Comparison of ENCODE assay signal across 16 mouse cellular contexts in genomic region chr5:76176411-76176810, GRCm38 (mm10). TPM values are rescaled to one million over a fixed set of nuclear protein-coding genes. Genes with fewer than 3 reads are reported as not detected.
A peak's percentile ranks its signal among the peaks of the same experiment; 100 is the strongest.
DNase-seq lines count a peak whose midpoint lies in the region; ATAC-seq lines count a peak whose summit lies in the region.
"Had no signal": no experiment of that assay in that cellular context is flagged by ENCODE, and none has a peak within 500 bp of the region (broad histone marks: within the 10 kb centered on the region; RNA-seq: fewer than 3 reads in every experiment).

No protein-coding gene starts in this region.

- no peaks in the 10 kb centered on the region for H3K27me3 ChIP-seq in kidney, embryonic 15.5 days
- no peaks in the 10 kb centered on the region for H3K27me3 ChIP-seq in embryonic facial prominence, embryonic 14.5 days (replicated peaks; ENCODE audit: control insufficient read depth, insufficient read depth, low read length)
- no peaks in the 10 kb centered on the region for H3K27me3 ChIP-seq in limb, embryonic 13.5 days
- H3K27me3 ChIP-seq: CH12.LX; forebrain, embryonic 12.5 days; hindbrain, embryonic 15.5 days had no signal

- WGBS in kidney, embryonic 15.5 days = 34% methylated on average over 3 of the region's 3 CpGs
- 26% methylated on average over 3 of the region's 3 CpGs for WGBS in embryonic facial prominence, embryonic 14.5 days
- WGBS in limb, embryonic 13.5 days = 32% methylated on average over 3 of the region's 3 CpGs

- no peaks in the 10 kb centered on the region for H3K36me3 ChIP-seq in kidney, embryonic 15.5 days
- H3K36me3 ChIP-seq in embryonic facial prominence, embryonic 14.5 days (ENCODE audit: control insufficient read depth, insufficient read depth, low read length) = no peaks in the 10 kb centered on the region
- H3K36me3 ChIP-seq in limb, embryonic 13.5 days = no peaks in the 10 kb centered on the region
- H3K36me3 ChIP-seq: forebrain, embryonic 12.5 days; hindbrain, embryonic 15.5 days; liver, embryonic 15.5 days had no signal

- peaks cover 6% of the 10 kb centered on the region for H3K4me1 ChIP-seq in kidney, embryonic 15.5 days
- peaks cover 4% of the 10 kb centered on the region for H3K4me1 ChIP-seq in embryonic facial prominence, embryonic 14.5 days (ENCODE audit: control insufficient read depth, insufficient read depth, low read length)
- peaks cover 8% of the 10 kb centered on the region; the same call in 1 of the 2 replicates for H3K4me1 ChIP-seq in limb, embryonic 13.5 days
- H3K4me1 ChIP-seq: forebrain, embryonic 12.5 days; hindbrain, embryonic 15.5 days had no signal

- no peak overlapping the region for H3K4me2 ChIP-seq in kidney, embryonic 15.5 days
- peak overlapping the region; percentile 20; the same call in 1 of the 2 replicates for H3K4me2 ChIP-seq in embryonic facial prominence, embryonic 14.5 days (ENCODE audit: low read depth, low read length)
- 0 out of 2 replicates have a peak overlapping the region, but pooled peaks have one; percentile 3 for H3K4me2 ChIP-seq in limb, embryonic 13.5 days (replicated peaks)
- H3K4me2 ChIP-seq: forebrain, embryonic 12.5 days; hindbrain, embryonic 15.5 days; liver, embryonic 15.5 days; midbrain, embryonic 11.5 days had no signal

- H3K4me3 ChIP-seq in kidney, embryonic 15.5 days (replicated peaks) = no peak overlapping the region
- H3K4me3 ChIP-seq in embryonic facial prominence, embryonic 14.5 days (ENCODE audit: low read depth, low read length) = no peak overlapping the region
- no peak overlapping the region for H3K4me3 ChIP-seq in limb, embryonic 13.5 days
- H3K4me3 ChIP-seq: forebrain, embryonic 12.5 days; hindbrain, embryonic 15.5 days; liver, embryonic 15.5 days; myocyte had no signal

- no peaks in the 10 kb centered on the region for H3K9me3 ChIP-seq in kidney, embryonic 15.5 days (replicated peaks)
- H3K9me3 ChIP-seq in embryonic facial prominence, embryonic 14.5 days (ENCODE audit: control insufficient read depth, low read length) = no peaks in the 10 kb centered on the region
- H3K9me3 ChIP-seq in limb, embryonic 13.5 days = no peaks in the 10 kb centered on the region
- H3K9me3 ChIP-seq: forebrain, embryonic 12.5 days; hindbrain, embryonic 15.5 days; liver, embryonic 15.5 days had no signal

- no peak for ATAC-seq in kidney, embryonic 15.5 days (replicated peaks; ENCODE audit: low FRiP score)
- peak; percentile 74; the same call in 1 of the 2 replicates for ATAC-seq in embryonic facial prominence, embryonic 14.5 days (ENCODE audit: low read depth)
- ATAC-seq in limb, embryonic 13.5 days (ENCODE audit: low FRiP score, low read depth) = no peak

- H3K9ac ChIP-seq in kidney, embryonic 15.5 days = no peak overlapping the region
- no peak overlapping the region for H3K9ac ChIP-seq in embryonic facial prominence, embryonic 14.5 days (ENCODE audit: low read depth, low read length)
- H3K9ac ChIP-seq in limb, embryonic 13.5 days = no peak overlapping the region
- H3K9ac ChIP-seq: forebrain, embryonic 12.5 days; hindbrain, embryonic 15.5 days; liver, embryonic 15.5 days had no signal

- DNase-seq in kidney, adult 9 months = no peak
- peak; percentile 49 for DNase-seq in embryo, embryonic 10.5 days (ENCODE audit: low spot score)
- DNase-seq in embryonic facial prominence, embryonic 14.5 days (ENCODE audit: low spot score) = peak; percentile 56
- DNase-seq in urinary bladder, adult 2 months (ENCODE audit: low spot score) = no peak
- no peak for DNase-seq in thymus, adult 18-20 months
- DNase-seq: cerebellum, adult 2 months; right cerebral cortex, postnatal 25 days; thymus, adult 2 months had no signal

- H3K27ac ChIP-seq in kidney, embryonic 15.5 days = peak overlapping the region; percentile 19; the same call in 1 of the 2 replicates
- H3K27ac ChIP-seq in embryonic facial prominence, embryonic 14.5 days (replicated peaks; ENCODE audit: low read depth, low read length) = no peak overlapping the region
- H3K27ac ChIP-seq in limb, embryonic 13.5 days = no peak overlapping the region
- H3K27ac ChIP-seq: forebrain, embryonic 12.5 days; hindbrain, embryonic 15.5 days; liver, embryonic 15.5 days had no signal

RNA-seq across cellular contexts. Expression of gene Tmem165, which starts 7.3 kb away (rescaled TPM):
- polyA plus RNA-seq in kidney, embryonic 15.5 days (2015; fragmentation: Nextera tagmentation; extraction: Ambion mirVana) = 97.4 and 104 TPM in 2 replicates
- polyA plus RNA-seq in embryonic facial prominence, embryonic 14.5 days (2014; fragmentation: Nextera tagmentation; extraction: Ambion mirVana) = 126 and 130 TPM in 2 replicates
- polyA plus RNA-seq in limb, embryonic 13.5 days (2015; fragmentation: Nextera tagmentation; extraction: Ambion mirVana) = 108 and 111 TPM in 2 replicates
- polyA plus RNA-seq in urinary bladder, adult 2 months (2012; rRNA removed) = 57.9 and 69.8 TPM in 2 replicates

RNA-seq across cellular contexts. Expression of gene Srd5a3, which starts 36.3 kb away (rescaled TPM):
- 40.0 and 40.4 TPM in 2 replicates for polyA plus RNA-seq in kidney, embryonic 15.5 days (2015; fragmentation: Nextera tagmentation; extraction: Ambion mirVana)
- polyA plus RNA-seq in embryonic facial prominence, embryonic 14.5 days (2014; fragmentation: Nextera tagmentation; extraction: Ambion mirVana) = 27.6 and 31.0 TPM in 2 replicates
- 35.5 and 36.9 TPM in 2 replicates for polyA plus RNA-seq in limb, embryonic 13.5 days (2015; fragmentation: Nextera tagmentation; extraction: Ambion mirVana)
- polyA plus RNA-seq in urinary bladder, adult 2 months (2012; rRNA removed) = 29.6 and 31.3 TPM in 2 replicates

Comparison
In these comparisons a context has a peak if more than half of its experiments do, and no peak if none do; other contexts are left out.
1. DNase-seq: peak in embryo, embryonic 10.5 days (single experiment) and embryonic facial prominence, embryonic 14.5 days (single experiment); none in kidney, adult 9 months (single experiment), urinary bladder, adult 2 months (single experiment) and thymus, adult 18-20 months (0 of 2).